Mouse (Mus musculus): ENCODE results near the gene Arrdc3.
A peak's percentile ranks its signal among the peaks of the same experiment; 100 is the strongest.
"Not testable (repeated sequence)": the region's sequence is repeated elsewhere in the genome, so short reads cannot be mapped to it uniquely, and the experiment has no call there.

Gene Arrdc3

DNA sequence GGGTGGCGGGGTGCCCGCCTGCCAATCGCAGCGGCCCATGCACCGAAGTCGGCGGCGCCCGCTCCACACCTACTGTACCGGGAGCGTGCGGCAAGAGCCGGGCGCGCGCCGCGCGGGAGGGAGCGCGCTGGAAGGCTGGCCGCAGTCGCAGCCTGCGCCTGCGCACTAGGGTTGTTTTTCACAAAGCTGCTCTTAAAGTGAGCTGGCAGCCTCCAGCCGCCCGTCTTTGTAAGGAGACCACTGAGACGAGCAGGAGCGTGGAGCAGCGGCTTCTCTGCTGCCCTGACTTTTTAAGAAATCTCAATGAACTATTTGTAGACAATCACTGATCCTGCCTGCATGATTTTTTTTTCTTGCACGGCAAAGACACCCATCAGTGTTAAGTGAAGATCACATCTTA, at the start of gene Arrdc3:
Gene Arrdc3, plus strand, starts transcription at position 195 of the 400 bp plus-strand sequence.
- DNase-seq (ENCODE audit: low spot score in 2 of 2): peak; percentile 96 to 97

DNA sequence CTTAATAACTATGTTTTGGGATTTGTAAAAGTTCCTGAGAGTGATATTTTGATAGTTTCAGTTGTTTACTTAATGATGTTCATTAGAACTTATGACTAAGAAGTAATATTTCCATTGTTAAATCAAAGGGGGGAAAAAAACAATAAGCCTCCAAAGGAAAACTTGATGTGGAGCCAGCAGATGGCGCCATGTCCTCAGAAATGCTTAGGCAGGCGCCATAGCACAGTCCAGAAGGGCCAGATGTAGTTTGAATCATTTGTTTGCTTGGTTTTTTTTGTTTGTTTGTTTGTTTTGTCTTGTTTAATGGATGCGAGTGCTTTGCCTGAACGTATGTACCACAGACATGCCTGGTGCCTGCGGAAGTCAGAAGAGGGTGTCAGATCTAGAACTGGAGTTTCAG, 21.0 kb upstream of the Arrdc3 start:
- peak; percentile 22 to 30 for DNase-seq (ENCODE audit: low spot score in 2 of 2)

DNA sequence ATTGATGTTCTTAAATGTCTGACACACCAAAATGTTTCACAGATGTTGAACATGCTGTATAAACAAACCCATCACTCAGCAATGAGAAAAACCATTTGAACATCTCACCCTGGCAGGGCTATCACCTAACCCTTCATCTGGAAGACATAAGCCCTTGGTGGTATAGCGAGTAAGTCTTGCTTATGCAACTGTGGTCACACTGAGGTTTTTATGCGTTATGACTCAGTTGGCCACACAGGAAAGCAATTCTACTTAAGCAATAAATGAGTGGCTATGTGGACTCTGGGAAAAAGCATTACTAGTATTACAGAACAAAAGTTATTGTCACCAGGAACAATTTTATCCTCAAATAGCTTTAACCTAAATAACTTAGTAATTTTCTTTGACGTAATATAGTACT, 19.0 kb upstream of the Arrdc3 start:
- DNase-seq (ENCODE audit: low spot score in 2 of 2): no peak

DNA sequence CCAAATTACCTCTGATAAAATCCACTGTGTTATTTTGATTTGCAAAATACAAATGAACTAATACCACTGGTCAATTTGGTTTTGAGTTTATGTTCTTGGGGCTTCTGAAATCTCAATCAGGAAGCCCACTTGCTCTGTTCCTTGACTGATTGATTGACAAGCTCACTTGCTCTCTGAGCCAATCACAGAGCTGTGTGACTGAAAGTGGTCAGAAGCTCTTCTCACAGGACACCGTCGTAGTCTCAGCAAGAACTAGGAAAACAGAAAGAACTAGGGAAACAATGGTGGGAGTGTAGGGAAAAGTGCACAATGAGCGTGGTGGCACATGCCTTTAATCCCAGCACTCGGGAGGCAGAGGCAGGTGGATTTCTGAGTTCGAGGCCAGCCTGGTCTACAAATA, 8.1 kb upstream of the Arrdc3 start:
- no peak for DNase-seq (ENCODE audit: low spot score in 2 of 2)

DNA sequence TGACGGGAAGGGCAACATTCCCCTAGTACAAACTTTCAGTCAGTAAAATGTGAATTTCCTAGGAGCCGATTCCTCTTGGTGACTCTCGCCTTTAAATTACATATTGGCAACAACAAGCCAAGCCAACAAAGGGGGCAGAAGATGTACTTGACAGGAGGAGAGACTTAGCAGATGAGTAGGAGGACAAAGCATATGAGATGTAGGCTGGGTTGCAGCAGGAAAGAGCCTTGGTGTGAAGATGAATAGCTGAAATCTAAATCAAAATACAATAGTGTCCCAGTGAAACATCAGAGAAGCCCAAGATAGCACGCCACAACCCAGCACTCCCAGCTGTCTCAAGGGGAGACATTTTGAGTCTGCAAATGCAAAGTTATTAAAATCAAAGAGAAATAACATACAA, 2.4 kb upstream of the Arrdc3 start:
- no peak for DNase-seq (ENCODE audit: low spot score in 2 of 2)

DNA sequence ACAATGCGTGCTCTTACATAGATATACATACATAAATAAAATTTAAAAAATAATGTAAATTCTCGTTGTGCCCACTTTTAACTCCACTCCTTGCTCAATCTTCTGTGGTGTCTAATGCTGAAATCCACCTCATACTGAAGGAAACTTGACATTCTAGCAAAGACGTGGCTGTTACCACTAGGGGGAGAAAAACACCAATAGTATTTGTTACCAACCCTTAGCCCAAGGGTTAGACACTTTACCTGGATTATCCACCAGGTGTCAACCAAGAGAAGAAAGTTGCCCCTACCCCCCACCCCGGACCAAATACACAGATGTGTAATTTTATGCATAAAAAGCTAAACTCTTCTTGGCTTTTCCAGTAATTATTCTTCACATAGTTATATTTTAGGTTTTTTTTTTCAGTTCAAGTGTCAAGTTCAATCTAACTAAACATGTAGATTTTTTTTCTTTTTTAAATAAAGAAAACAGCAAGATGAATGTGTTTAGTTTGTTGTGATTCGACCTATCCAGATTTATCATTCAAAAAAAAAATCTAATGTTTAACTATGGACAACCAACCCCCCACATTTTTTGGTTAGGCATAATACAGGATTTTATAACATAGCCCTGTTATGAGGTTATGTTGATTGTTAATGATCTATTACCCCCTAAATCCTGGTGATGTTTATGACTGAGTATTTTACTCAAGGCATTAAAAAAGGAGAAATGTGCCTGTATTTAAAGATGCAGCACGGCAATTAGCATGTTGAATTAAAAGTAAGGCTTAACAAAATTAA, 1.3 kb upstream of the Arrdc3 start:
- peak; percentile 72 to 82 for DNase-seq (ENCODE audit: low spot score in 2 of 2)

GRCm38 (mm10) chr13:80882716-80883135, 458 bp upstream of the Arrdc3 start:
- no peak for DNase-seq (ENCODE audit: low spot score in 2 of 2)

DNA sequence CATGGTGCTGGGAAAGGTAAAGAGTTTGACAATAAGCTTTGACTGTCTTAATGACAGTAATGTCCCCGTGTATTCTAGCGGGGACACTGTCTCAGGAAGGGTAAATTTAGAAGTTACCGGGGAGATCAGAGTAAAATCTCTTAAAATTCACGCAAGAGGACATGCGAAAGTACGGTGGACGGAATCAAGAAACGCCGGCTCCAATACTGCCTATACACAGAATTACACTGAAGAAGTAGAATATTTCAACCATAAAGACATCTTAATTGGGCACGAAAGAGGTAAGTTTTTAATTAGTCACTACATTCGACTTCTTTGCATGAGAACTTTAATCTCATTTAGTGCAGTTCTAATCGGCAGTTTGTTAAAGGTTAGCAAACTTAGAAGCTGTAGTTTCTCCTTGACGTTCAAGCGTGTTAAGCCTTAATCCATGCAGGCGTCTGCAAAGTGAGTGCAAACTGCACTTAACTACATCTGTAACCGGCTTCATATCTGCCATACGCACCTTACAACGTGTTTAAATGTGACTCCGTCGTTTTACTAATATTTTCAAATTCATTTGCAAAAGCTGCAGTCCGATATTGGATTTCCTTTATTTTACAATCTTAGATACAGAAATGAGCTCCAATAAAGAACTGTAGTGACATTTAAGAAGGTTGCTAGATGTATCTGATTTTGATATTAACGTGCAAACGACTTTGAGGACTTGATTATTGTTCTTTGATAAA, 629 bp downstream of the Arrdc3 start:
- DNase-seq (ENCODE audit: low spot score in 2 of 2): peak; percentile 10 to 22

DNA sequence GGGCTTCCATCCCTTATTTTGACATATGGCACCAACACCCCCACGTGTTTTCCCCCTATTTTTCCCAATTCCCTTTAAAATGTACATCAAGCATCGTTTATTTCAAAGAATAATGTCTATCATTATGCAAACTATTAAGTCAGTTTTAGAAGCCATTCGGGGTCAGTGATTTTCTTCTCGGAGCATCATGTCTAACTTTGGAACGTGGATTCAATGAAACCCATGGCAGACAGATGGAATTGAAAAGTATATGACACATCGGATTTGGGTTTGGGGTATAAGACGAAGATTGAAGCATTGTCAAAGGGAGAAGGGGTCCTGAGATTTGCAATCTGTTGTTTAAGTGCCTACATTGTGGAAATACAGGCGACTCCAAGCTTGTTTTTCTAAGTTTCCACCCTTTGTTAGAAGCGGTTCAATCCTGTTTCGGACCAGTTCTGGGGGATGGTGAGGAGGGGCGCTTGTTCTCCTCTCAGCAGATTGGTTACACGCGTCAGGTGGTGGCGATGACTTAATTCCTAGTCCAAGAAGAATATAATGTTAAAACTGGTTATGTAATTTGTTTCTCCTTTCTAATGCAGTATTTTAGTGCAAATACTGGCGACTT, 1.3 kb downstream of the Arrdc3 start:
- DNase-seq (ENCODE audit: low spot score in 2 of 2): peak; percentile 50 to 66

DNA sequence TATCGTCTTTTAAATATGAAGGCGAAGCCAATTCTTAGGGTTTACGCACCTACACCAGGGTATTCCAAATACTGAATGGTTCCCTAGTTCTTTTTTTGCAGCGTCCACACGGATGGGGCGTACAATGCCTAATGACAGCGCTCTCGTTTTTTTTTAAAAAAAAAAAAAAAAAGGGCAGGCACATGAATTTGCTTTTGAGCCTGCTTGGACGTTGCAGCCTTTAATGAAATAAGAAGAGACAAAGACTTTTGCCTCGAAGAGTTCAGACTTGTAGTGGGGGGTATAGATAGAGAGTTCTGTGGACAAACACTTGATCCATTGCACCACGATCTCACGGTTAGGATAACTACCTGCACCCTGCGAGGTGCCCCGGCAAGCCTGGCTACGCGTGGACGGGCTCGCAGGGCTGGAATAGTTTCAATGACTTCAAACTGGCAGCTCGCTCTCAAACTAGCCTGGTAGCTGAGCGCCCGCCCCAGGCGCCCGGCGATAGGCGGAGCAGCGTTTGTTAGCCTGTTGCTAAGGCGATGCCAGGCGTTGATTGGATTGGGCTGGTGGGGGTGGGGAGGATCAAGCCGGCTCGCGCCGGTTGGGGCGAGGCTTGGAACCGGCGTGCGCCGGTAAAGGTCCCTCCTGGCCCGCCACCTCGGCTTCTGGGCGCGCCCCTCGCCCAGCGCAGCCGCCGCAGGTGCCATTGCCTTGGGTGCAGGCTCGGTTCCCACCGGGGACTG, 2.1 kb downstream of the Arrdc3 start:
- DNase-seq (ENCODE audit: low spot score in 2 of 2): peak; percentile 95 to 96

- DNase-seq (ENCODE audit: low spot score in 2 of 2): peak; percentile 96
Observed at GRCm38 (mm10) chr13:80885834-80886663, 2.9 kb downstream of the Arrdc3 start.

DNA sequence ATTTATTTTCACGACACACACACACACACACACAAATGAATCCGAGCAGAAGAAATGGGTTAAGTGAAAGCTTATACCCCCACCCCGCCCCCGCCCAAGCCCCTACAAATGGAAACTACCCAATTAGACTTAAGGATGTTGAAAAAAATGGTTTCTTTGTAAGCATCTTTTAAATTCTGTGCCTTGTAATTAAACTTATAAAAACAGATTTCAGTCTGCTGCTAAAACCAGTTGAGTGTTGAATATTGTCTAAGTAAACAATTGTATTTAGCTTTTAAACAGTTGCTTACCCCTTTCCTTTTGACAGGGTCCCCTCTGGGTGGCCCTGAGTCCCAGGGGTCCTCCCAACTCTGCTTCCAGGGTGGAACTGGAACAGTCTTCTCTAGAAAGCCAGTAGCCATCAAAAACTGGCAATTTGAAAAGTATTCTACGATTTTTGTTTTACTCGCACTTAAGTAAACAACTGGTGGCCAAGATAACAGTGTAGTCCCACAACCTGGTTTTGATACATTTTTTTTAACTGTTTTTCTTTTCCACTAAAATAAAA, 3.6 kb downstream of the Arrdc3 start:
- DNase-seq (ENCODE audit: low spot score in 2 of 2): no peak

GRCm38 (mm10) chr13:80887842-80888241, 4.7 kb downstream of the Arrdc3 start:
- DNase-seq (ENCODE audit: low spot score in 2 of 2): no peak

DNA sequence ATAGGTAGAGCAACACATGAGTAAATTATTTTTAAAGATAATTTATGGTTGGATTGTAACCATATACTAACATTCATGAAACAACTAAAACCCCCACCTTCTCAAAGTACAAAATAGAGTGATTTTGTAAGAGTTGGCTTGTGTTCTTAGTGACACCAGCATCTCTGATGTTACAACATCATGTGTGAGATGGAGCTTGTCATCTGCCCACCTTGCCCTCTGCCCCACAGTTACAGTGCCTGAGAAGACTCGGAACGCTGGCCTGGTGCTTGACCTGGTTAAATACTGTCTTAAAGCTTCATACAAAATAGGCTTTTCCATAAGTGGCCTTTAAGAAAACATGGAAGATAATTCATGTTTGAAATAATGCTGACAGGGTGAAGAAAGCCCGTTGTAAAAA, 11.7 kb downstream of the Arrdc3 start:
- DNase-seq (ENCODE audit: low spot score in 2 of 2): not testable (repeated sequence)

- no peak for DNase-seq (ENCODE audit: low spot score in 2 of 2)
Observed at GRCm38 (mm10) chr13:80897411-80897810, 14.2 kb downstream of the Arrdc3 start.

GRCm38 (mm10) chr13:80898095-80898494, 14.9 kb downstream of the Arrdc3 start:
- DNase-seq (ENCODE audit: low spot score in 2 of 2): no peak

- DNase-seq (ENCODE audit: low spot score in 2 of 2): no peak
Observed at GRCm38 (mm10) chr13:80899435-80900029, 16.3 kb downstream of the Arrdc3 start.

DNA sequence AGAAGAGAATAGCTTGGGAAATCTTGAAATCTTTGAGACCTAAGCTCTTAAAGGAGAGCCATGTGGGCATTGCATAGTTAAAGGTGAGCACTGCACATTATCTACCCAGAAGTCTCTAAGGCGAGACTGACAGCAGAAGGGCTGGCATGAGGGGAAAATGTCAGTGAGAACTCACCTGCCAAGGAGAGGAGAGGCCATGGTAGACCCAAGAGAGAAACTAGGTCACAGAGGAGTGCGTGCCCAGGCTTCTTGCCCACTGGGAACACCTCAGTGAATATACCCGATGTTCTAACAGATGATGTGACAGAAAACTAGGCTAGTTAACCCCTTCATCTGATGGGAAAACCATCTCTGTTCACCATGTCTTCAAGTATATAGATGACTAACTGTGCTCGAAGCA, 18.2 kb downstream of the Arrdc3 start:
- DNase-seq (ENCODE audit: low spot score in 2 of 2): no peak

GRCm38 (mm10) chr13:80902796-80903195, 19.6 kb downstream of the Arrdc3 start:
- DNase-seq (ENCODE audit: low spot score in 2 of 2): no peak

DNA sequence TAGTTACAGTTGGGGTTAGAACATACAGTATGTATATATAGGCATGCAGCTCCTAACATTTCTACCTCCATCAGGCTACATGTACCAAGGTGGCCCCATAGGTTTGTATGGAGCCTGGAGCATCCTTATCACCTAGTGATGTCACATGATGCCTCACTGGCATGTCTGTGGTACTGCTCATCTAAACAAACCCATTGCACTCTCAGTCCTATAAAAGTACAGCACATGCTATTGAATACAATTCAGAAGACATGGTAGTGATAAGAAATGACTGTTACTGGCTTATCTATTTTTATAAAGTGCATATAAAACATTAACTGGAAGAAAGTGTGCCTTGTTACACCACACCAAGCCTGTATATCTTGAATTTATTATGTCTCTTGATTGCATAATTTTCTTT, 30.2 kb downstream of the Arrdc3 start:
- no peak for DNase-seq (ENCODE audit: low spot score in 2 of 2)
